Mouse (Mus musculus): ENCODE data around the gene Abhd17a.
A peak's percentile ranks its signal among the peaks of the same experiment; 100 is the strongest.

The Abhd17a gene

DNA sequence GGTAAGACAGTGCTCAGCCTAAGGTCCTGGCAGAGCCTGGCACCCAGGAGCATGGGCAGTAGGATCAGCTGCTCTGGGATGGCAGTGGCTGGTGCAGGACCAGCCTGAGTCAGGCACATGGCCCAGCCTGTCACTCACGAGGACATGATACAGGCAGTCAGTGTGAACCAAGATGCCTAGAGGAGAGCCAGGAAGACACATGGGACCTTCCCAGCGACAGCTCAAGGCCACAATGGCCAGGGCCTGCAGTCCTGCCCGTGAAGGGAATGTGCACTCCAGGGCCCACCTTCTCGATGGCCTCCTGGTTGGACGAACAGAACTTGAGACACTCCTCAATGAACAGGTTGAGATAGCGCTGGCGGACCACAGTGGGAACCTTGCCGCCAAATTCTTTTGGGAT is 44.6 kb downstream of the Abhd17a start:
- no peak for DNase-seq

DNA sequence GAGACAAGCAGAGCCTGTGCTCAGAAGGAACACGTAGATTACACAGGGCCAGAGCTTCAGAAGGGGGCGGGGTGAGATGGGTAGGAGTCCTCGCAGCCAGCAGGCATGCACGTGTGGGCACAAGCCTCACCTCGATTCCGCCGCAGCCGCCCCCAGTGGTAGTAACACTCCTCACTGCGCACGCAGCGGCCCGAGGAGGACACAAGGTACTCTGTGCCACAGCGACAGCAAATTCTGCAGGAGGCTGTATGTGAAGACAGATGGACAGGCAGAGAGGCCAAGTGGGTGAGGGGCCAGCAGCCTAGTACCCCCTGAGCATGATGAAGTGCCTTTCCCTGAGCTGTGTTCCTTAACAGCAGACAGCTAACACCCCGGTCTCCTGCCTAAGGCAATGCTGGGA is 46.3 kb downstream of the Abhd17a start:
- no peak for DNase-seq

DNA sequence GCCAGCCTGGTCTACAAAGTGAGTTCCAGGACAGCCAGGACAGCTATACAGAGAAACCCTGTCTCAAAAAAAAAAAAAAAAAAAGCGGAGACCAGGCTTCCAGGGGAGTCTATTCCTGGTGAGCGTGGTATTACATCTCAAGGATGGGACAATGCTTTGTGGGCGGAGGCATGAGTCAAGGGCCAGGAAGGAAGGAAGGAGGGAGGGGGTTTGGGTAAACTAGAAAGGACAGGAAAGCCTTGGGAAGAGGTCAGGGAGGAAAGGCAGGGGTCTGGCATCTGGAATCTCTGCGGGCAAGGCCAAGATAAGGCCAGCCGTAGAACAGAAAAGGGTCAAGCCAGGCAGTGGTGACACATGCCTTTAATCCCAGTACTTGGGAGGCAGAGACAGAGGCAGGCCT is 50.6 kb downstream of the Abhd17a start:
- DNase-seq = no peak

DNA sequence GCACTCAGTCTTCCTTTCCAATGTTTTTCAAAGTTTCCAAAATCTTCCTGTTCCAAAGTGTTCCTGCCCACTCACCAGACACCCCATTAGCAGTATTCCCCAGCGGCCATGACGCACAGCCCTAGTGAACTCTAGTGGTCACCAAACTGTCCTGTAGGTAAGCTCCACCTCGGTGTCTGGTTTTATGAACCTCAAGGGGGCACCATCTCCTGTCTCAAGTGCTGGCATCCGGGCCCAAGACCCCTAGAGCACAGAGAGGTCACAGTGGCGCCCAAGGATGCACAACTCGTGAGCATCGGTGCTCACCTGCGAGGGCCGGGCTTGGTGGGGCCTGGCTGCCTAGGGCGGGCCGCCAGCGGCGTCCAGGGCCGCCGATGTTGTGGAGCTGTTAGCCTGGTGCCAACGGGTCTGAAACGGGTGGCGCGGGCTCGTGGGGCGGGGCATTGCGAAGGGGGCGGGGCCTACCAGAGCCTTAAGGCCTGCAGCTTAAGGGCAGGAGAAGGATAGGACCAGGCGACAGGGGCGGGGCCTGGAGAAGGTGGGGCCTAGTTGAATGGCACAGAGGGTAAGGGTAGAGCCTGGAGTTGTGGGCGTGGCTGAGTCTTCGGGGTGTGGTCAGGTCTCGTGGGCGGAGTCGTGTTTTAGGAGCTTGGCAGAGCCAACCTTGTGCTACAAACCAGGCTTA is 51.3 kb downstream of the Abhd17a start, which contains the start of gene Atp8b3:
Gene Atp8b3, minus strand, starts transcription at position 415 of the 685 bp plus-strand sequence.
- DNase-seq = peak; percentile 95

DNA sequence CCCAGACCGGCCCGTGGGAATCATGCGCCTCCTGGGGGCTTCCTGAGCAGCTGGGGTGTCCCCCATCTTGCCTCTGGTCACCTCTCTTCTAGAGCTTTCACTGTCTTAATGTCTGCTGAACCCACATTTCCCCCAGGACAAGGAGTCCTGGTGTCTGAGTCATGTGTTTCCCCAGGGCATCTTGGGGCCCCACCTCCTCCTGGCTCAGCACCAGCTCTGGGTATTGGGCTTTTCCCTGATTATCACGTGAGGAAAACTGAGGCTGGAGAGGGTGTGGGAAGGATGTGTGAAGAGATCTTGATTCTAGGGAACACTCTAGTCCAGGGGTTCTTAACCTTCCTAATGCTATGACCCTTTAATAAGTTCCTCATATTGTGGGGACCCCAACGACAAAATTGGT is 52.0 kb downstream of the Abhd17a start:
- DNase-seq = no peak

DNA sequence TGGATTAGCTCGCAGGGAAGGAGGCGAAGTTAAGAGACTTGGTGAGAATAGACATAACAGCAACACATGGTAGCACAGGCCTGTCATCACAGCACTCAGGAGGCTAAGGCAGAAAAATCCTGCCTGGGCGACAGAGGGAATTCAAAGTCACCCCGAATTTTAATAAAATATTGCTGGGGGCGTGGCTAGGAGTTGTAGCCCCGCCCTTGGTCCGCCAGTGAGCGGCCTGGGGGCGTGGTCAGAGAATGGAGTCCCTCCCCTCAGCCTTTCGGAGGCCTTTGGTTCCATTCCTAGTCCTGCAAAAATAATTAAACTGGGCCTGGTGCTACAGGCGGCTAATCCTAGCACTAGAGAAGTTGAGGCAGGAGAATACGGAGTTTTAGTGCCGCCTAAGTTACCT is 54.4 kb downstream of the Abhd17a start:
- DNase-seq = peak; percentile 48

DNA sequence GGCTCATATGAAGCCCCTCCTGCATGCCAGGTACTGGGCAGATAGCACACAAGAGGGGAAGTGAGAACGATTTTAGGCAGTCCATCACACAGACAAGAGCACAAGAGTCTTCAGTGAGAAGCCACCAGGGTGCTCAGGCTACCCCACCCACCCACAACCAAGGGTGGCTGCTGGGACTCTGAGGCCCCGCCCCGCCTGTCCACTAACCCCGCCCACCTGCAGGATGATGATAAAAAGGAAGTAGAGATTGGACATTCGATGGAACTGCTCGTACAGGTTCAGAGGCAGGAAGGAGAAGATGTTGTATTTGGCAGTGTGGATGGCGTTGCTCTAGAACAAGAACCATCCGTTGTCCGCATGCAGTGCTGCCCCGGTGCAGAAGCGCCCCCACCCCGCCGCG is 55.1 kb downstream of the Abhd17a start:
- peak; percentile 60 for DNase-seq

DNA sequence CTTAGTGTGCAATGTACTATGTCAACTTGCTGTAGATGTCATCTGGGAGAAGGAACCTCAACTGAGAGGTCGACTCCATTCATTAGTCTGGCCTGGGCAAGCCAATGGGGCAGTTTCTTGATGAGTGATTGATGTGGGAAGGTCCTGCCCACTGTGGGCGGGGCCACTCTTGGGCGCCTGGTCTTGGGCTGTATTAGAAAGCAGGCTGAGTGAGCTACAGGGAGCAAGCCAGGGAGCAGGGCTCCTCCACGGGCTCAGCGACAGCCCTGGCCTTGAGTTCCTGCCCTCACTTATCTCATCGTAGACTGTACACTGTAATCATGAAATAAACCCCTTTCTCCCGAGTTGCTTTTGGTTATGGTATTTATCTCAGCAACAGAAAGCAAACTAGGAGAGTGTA is 56.4 kb downstream of the Abhd17a start:
- DNase-seq = no peak

Data from thymus, postnatal 4 days (tissue).